Mouse (Mus musculus): ENCODE results near the gene Irf1. TPM values are rescaled to one million over a fixed set of nuclear protein-coding genes. Genes with fewer than 3 reads are reported as not detected.

Gene Irf1
- total and polyA plus RNA-seq, 3 experiments = 17.8 to 64.9 (median 23.6) TPM

- DNase-seq (ENCODE audit: extremely low read depth) = no peak
- dilution Hi-C loops (cut with MboI; ENCODE audit: extremely low pct_ligation_motif_present, extremely low pct_unique_long_range_greater_than_20kb, low sequenced_read_pairs) (no loop called here), in situ Hi-C loops (cut with MboI; ENCODE audit: low pct_ligation_motif_present, low pct_unique_long_range_greater_than_20kb, low sequenced_read_pairs) (no loop called here)
- H3K9me3 ChIP-seq (replicated peaks; ENCODE audit: low read length) = no peaks in the 10 kb centered on the region
- H3K79me2 ChIP-seq (replicated peaks; ENCODE audit: control insufficient read depth, extremely low read depth, insufficient read depth, poor library complexity, severe bottlenecking) = no peaks in the 10 kb centered on the region
- TF ChIP-seq HCFC1 (IDR thresholded peaks at IDR 0.05; ENCODE audit: low read depth, low read length) = no peak
- TF ChIP-seq ETS1 (conservative IDR thresholded peaks at IDR 0.05; ENCODE audit: low read depth, low read length) = no peak
- 0 out of 2 replicates have a peak, but pooled peaks have one; percentile 22 for TF ChIP-seq SIN3A (IDR thresholded peaks at IDR 0.05; ENCODE audit: low read length)
- no peak for TF ChIP-seq GABPA (IDR thresholded peaks at IDR 0.05; ENCODE audit: insufficient replicate concordance, low read depth, low read length)
- no peak for TF ChIP-seq MYC (IDR thresholded peaks at IDR 0.05; ENCODE audit: low read depth, low read length)
- 0 out of 2 replicates have a peak, but pooled peaks have one; percentile 30 for TF ChIP-seq CHD1 (IDR thresholded peaks at IDR 0.05; ENCODE audit: low read depth, low read length)
- H3K4me3 ChIP-seq (replicated peaks in 1 of 3; ENCODE audit: low read depth in 2 of 3, low read length in 2 of 3, poor library complexity in 1 of 3) = no peak overlapping the region
- no peaks in the 10 kb centered on the region for H3K27me3 ChIP-seq (replicated peaks)
- H3K36me3 ChIP-seq (replicated peaks in 1 of 2; ENCODE audit: control insufficient read depth in 1 of 2, insufficient read depth in 1 of 2, low read length in 1 of 2) = no peaks in the 10 kb centered on the region
- H3K9ac ChIP-seq (ENCODE audit: insufficient read depth, low read depth) = no peak overlapping the region
- peaks cover 50 to 78% of the 10 kb centered on the region in 2 experiments for H3K4me1 ChIP-seq (ENCODE audit: control insufficient read depth in 1 of 2, insufficient read depth in 2 of 2)
- no peak overlapping the region for H3K27ac ChIP-seq (ENCODE audit: insufficient read depth, low read depth)
- H3K4me2 ChIP-seq (ENCODE audit: insufficient read depth, low read depth, poor library complexity, severe bottlenecking) = peak overlapping the region; percentile 14
These were observed 30.2 kb downstream of the Irf1 start for GRCm38 (mm10) chr11:53800036-53800435.

DNA sequence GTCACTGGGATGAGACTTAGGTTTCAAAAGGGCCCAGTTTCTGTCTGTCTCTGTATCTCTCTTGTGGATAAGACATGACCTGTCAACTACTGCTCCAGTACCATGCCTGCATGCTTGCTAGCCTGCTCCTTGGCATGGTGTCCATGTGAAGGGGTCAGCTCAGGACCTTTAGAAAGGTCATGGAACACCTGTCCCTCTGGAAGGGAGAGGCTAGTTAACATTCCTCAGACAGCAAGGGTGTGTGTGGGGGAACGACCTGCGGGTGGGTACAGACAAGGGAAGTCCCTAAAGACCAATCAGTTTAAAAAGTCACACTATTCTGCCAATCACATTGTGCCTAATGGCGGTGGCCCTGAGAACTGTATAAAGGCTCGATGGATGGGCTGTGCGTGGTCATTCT lies 31.2 kb downstream of the Irf1 start:
- TF ChIP-seq MAZ (IDR thresholded peaks at IDR 0.05; ENCODE audit: low read depth, low read length) = no peak
- TF ChIP-seq CTCF (conservative IDR thresholded peaks at IDR 0.05 in 1 of 2, IDR thresholded peaks at IDR 0.05 in 1 of 2; ENCODE audit: low read depth in 2 of 2, low read length in 2 of 2) = no peak
- no peak for TF ChIP-seq TCF12 (IDR thresholded peaks at IDR 0.05; ENCODE audit: low read depth, low read length)
- no peak for TF ChIP-seq CHD2 (IDR thresholded peaks at IDR 0.05; ENCODE audit: low read length)
- no peak for TF ChIP-seq POLR2A (IDR thresholded peaks at IDR 0.05; ENCODE audit: low read depth, low read length)
- TF ChIP-seq SIN3A (IDR thresholded peaks at IDR 0.05; ENCODE audit: low read length) = no peak
- TF ChIP-seq ZKSCAN1 (IDR thresholded peaks at IDR 0.05; ENCODE audit: borderline replicate concordance, low read depth, low read length) = no peak
- TF ChIP-seq NELFE (IDR thresholded peaks at IDR 0.05; ENCODE audit: low read depth, low read length) = no peak
- TF ChIP-seq USF1 (IDR thresholded peaks at IDR 0.05; ENCODE audit: low read depth, low read length) = no peak
- no peak for TF ChIP-seq IRF4 (IDR thresholded peaks at IDR 0.05; ENCODE audit: low read depth, low read length)

GRCm38 (mm10) chr11:53803093-53803492 lies 33.3 kb downstream of the Irf1 start:
- in situ Hi-C loops (cut with MboI; ENCODE audit: low pct_ligation_motif_present, low pct_unique_long_range_greater_than_20kb, low sequenced_read_pairs) = no loop called here
- TF ChIP-seq MAZ (IDR thresholded peaks at IDR 0.05; ENCODE audit: low read depth, low read length) (no peak), CTCF (conservative IDR thresholded peaks at IDR 0.05 in 1 of 2, IDR thresholded peaks at IDR 0.05 in 1 of 2; ENCODE audit: low read depth in 2 of 2, low read length in 2 of 2) (no peak), NRF1 (IDR thresholded peaks at IDR 0.05; ENCODE audit: low read depth, low read length) (no peak), JUND (conservative IDR thresholded peaks at IDR 0.05; ENCODE audit: low read depth, low read length) (no peak), ZC3H11A (IDR thresholded peaks at IDR 0.05; ENCODE audit: low read depth, low read length) (no peak), MEF2A (IDR thresholded peaks at IDR 0.05; ENCODE audit: borderline replicate concordance, low read depth, low read length) (no peak)
- DNase-seq (ENCODE audit: extremely low read depth) = no peak

More for the DNA sequence above, 31.2 kb downstream of the Irf1 start:
- Histone ChIP-seq H3K27ac (ENCODE audit: insufficient read depth, low read depth) (no peak overlapping the region), H3K9me3 (replicated peaks; ENCODE audit: low read length) (no peaks in the 10 kb centered on the region), H3K4me3 (replicated peaks in 1 of 3; ENCODE audit: low read depth in 2 of 3, low read length in 2 of 3, poor library complexity in 1 of 3) (no peak overlapping the region), H3K9ac (ENCODE audit: insufficient read depth, low read depth) (no peak overlapping the region), H3K4me2 (ENCODE audit: insufficient read depth, low read depth, poor library complexity, severe bottlenecking) (no peak overlapping the region), H3K36me3 (replicated peaks in 1 of 2; ENCODE audit: control insufficient read depth in 1 of 2, insufficient read depth in 1 of 2, low read length in 1 of 2) (no peaks in the 10 kb centered on the region), H3K79me2 (replicated peaks; ENCODE audit: control insufficient read depth, extremely low read depth, insufficient read depth, poor library complexity, severe bottlenecking) (no peaks in the 10 kb centered on the region), H3K27me3 (replicated peaks) (no peaks in the 10 kb centered on the region), H3K4me1 (ENCODE audit: control insufficient read depth in 1 of 2, insufficient read depth in 2 of 2) (peaks cover 43 to 78% of the 10 kb centered on the region in 2 experiments)
- dilution Hi-C loops (cut with MboI; ENCODE audit: extremely low pct_ligation_motif_present, extremely low pct_unique_long_range_greater_than_20kb, low sequenced_read_pairs) (no loop called here), in situ Hi-C loops (cut with MboI; ENCODE audit: low pct_ligation_motif_present, low pct_unique_long_range_greater_than_20kb, low sequenced_read_pairs) (no loop called here)
- DNase-seq (ENCODE audit: extremely low read depth) = no peak

More at GRCm38 (mm10) chr11:53803093-53803492, 33.3 kb downstream of the Irf1 start:
- Histone ChIP-seq H3K27me3 (replicated peaks) (no peaks in the 10 kb centered on the region), H3K36me3 (replicated peaks in 1 of 2; ENCODE audit: control insufficient read depth in 1 of 2, insufficient read depth in 1 of 2, low read length in 1 of 2) (no peaks in the 10 kb centered on the region), H3K9ac (ENCODE audit: insufficient read depth, low read depth) (no peak overlapping the region), H3K4me2 (ENCODE audit: insufficient read depth, low read depth, poor library complexity, severe bottlenecking) (no peak overlapping the region), H3K4me3 (replicated peaks in 1 of 3; ENCODE audit: low read depth in 2 of 3, low read length in 2 of 3, poor library complexity in 1 of 3) (no peak overlapping the region), H3K4me1 (ENCODE audit: control insufficient read depth in 1 of 2, insufficient read depth in 2 of 2) (peaks cover 32 to 63% of the 10 kb centered on the region in 2 experiments), H3K9me3 (replicated peaks; ENCODE audit: low read length) (no peaks in the 10 kb centered on the region), H3K79me2 (replicated peaks; ENCODE audit: control insufficient read depth, extremely low read depth, insufficient read depth, poor library complexity, severe bottlenecking) (no peaks in the 10 kb centered on the region), H3K27ac (ENCODE audit: insufficient read depth, low read depth) (no peak overlapping the region)
- dilution Hi-C loops (cut with MboI; ENCODE audit: extremely low pct_ligation_motif_present, extremely low pct_unique_long_range_greater_than_20kb, low sequenced_read_pairs) = no loop called here
